Mouse (Mus musculus) neural tube, embryonic 11.5 days (tissue): ENCODE data around the gene Slc9a9. TPM values are rescaled to one million over a fixed set of nuclear protein-coding genes. Genes with fewer than 3 reads are reported as not detected.
A peak's percentile ranks its signal among the peaks of the same experiment; 100 is the strongest.
"Not testable (repeated sequence)": the region's sequence is repeated elsewhere in the genome, so short reads cannot be mapped to it uniquely, and the experiment has no call there.

Source experiments
- ATAC-seq: fragments of 200-750 bp; cut with Nextera tagmentation; 2 replicates; pipeline ENCODE4 v1.8.0; 2017; ENCODE audit warnings: moderate number of reproducible peaks, mild to moderate bottlenecking, moderate TSS enrichment, moderate library complexity; ENCODE audit not compliant: insufficient read depth, low FRiP score, low TSS enrichment
- DNase-seq: peaks from one replicate; pipeline ENCODE4 v3.0.0-alpha.2; 2015; ENCODE audit warnings: low spot score
- H3K27ac ChIP-seq: fragments of 300-500 bp; sonication (generic); 2 replicates; pipeline ENCODE4 v1.5.1; 2014; ENCODE audit warnings: low read depth, mild to moderate bottlenecking, low read length
- H3K27me3 ChIP-seq: fragments of 300-500 bp; sonication (generic); 2 replicates; pipeline ENCODE4 v1.6.1; 2014; ENCODE audit warnings: mild to moderate bottlenecking, low read length, mixed read lengths; ENCODE audit not compliant: control insufficient read depth, insufficient read depth
- H3K36me3 ChIP-seq: fragments of 300-500 bp; sonication (generic); 2 replicates; pipeline ENCODE4 v1.6.1; 2014; ENCODE audit warnings: mild to moderate bottlenecking, low read length, moderate library complexity, mixed read lengths; ENCODE audit not compliant: control insufficient read depth, insufficient read depth
- H3K4me1 ChIP-seq: fragments of 300-500 bp; sonication (generic); 2 replicates; pipeline ENCODE4 v1.6.1; 2014; ENCODE audit warnings: low read length, mixed read lengths; ENCODE audit not compliant: control insufficient read depth, insufficient read depth
- H3K4me2 ChIP-seq: fragments of 300-500 bp; sonication (generic); 2 replicates; pipeline ENCODE4 v1.6.1; 2014; ENCODE audit warnings: low read depth, mild to moderate bottlenecking, moderate library complexity
- H3K4me3 ChIP-seq: fragments of 300-500 bp; sonication (generic); 2 replicates; pipeline ENCODE4 v1.5.1; 2014; ENCODE audit warnings: low read depth, low read length
- H3K9ac ChIP-seq: fragments of 300-500 bp; sonication (generic); 2 replicates; pipeline ENCODE4 v1.6.1; 2014; ENCODE audit warnings: mild to moderate bottlenecking, low read length
- H3K9me3 ChIP-seq: fragments of 300-500 bp; sonication (generic); 2 replicates; pipeline ENCODE4 v1.6.1; 2016; ENCODE audit warnings: low read length; ENCODE audit not compliant: control insufficient read depth
- WGBS: fragments of 180-500 bp; shearing (Covaris S2); extraction: QIAGEN DNeasy Blood & Tissue Kit; methylation state at CpG from one replicate; pipeline ENCODE4 v1.1.7; 2014; 5-methylcytosine and 5-hydroxymethylcytosine counted together
- polyA plus RNA-seq: library from polyadenylated mRNA; unstranded; fragments of >200 nt; fragmentation: Nextera tagmentation; extraction: Ambion mirVana; gene quantifications from 2 replicates; pipeline ENCODE4 v1.2.1, GENCODE M21; 2014

The Slc9a9 gene
- 4.1 and 4.6 TPM in 2 replicates for polyA plus RNA-seq

- Histone ChIP-seq H3K4me1 (peaks cover 3% of the 10 kb centered on the region; the same call in 1 of the 2 replicates), H3K4me2 (peak within 1 kb of the TSS; percentile 72), H3K9ac (peak within 1 kb of the TSS; percentile 55), H3K27ac (no peak within 1 kb of the TSS), H3K36me3 (no peaks in the 10 kb centered on the region), H3K27me3 (no peaks in the 10 kb centered on the region), H3K4me3 (peak within 1 kb of the TSS; percentile 41), H3K9me3 (no peaks in the 10 kb centered on the region)
- WGBS = 1% methylated on average over 23 of the region's 23 CpGs
- DNase-seq (peak; percentile 53), ATAC-seq (peak; percentile 88)
Measured at GRCm38 (mm10) chr9:94669791-94670577, at the start of gene Slc9a9. Gene Slc9a9 (plus strand): TSS chr9:94669909.

GRCm38 (mm10) chr9:94620342-94620741, 49.4 kb upstream of the Slc9a9 start:
- H3K9ac ChIP-seq = no peak overlapping the region

DNA sequence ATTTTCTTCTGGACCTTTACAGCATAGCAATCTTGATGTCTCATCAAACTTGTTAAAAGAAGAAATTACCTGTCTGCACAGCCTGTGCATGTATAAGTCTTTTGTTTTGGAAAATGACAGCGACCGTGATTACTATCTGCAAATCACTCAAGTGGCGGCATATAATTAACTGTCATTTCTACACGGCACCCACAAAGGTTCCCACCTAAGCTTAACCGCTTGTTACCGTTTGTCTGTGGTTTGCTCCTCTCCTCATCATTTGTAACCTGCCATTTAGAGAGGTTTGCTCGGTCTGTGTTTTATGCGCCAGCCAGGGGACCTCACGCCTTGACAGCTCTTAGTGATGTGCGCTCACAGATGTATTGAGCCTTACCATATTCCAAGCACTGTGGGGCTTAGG, 48.9 kb upstream of the Slc9a9 start:
- Histone ChIP-seq H3K4me2 (no peak overlapping the region), H3K4me3 (no peak overlapping the region), H3K27me3 (no peaks in the 10 kb centered on the region), H3K9ac (no peak overlapping the region), H3K27ac (no peak overlapping the region), H3K9me3 (no peaks in the 10 kb centered on the region), H3K4me1 (no peaks in the 10 kb centered on the region), H3K36me3 (no peaks in the 10 kb centered on the region)
- DNase-seq = no peak
- no peak for ATAC-seq
- 87% methylated on average over 10 of the region's 10 CpGs for WGBS

More at GRCm38 (mm10) chr9:94620342-94620741, 49.4 kb upstream of the Slc9a9 start:
- no peak overlapping the region for H3K4me2 ChIP-seq
- WGBS = 86% methylated on average over 6 of the region's 6 CpGs
- no peak overlapping the region for H3K27ac ChIP-seq
- DNase-seq (no peak), ATAC-seq (no peak)
- H3K9me3 ChIP-seq = no peaks in the 10 kb centered on the region
- H3K36me3 ChIP-seq = no peaks in the 10 kb centered on the region
- no peak overlapping the region for H3K4me3 ChIP-seq
- H3K4me1 ChIP-seq = no peaks in the 10 kb centered on the region
- H3K27me3 ChIP-seq = no peaks in the 10 kb centered on the region

DNA sequence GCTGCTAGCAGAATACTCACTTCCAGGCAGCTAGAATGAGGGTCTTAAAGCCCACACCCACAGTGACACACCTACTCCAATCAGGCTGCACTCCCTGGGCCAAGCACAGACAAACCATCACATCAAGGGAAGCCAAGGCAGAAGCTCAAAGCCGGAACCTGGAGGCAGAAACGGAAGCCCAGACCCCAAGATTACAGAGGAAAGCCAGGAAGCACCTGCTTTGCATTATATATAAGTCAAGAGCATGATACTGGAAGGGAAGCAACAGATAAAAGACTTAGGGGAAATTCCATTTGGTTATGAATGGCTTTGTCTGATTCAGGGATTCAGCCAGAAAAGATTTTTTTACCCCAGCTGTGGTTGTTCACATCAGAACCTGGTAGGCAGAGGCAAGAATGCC, 47.8 kb upstream of the Slc9a9 start:
- H3K4me3 ChIP-seq = no peak overlapping the region
- H3K9me3 ChIP-seq = no peaks in the 10 kb centered on the region
- no peaks in the 10 kb centered on the region for H3K4me1 ChIP-seq
- H3K36me3 ChIP-seq = no peaks in the 10 kb centered on the region
- H3K4me2 ChIP-seq = no peak overlapping the region
- no peak overlapping the region for H3K27ac ChIP-seq
- H3K9ac ChIP-seq = no peak overlapping the region
- DNase-seq = no peak
- WGBS = 73% methylated on average over 2 of the region's 2 CpGs
- ATAC-seq = no peak
- no peaks in the 10 kb centered on the region for H3K27me3 ChIP-seq

DNA sequence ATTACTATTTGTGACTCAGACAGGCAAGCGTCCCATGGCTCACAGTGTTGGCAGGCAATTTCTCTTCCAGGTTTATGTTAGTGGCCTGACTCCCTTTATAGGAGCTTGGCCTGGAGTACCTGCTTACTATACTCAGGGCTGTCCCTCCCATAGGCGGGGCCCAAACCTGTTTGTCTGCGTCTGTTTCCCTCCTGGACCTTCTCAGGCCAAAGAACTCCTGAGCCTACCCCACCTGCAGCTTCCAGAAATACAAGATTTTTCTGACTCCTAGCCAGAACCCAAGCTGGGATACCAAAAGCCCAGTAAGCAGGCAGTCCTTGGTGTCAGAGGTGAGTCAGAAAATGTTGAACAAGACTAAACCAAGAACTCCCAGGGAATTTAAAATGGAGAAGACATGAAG, 43.0 kb upstream of the Slc9a9 start:
- Histone ChIP-seq H3K9ac (no peak overlapping the region), H3K4me3 (no peak overlapping the region), H3K36me3 (no peaks in the 10 kb centered on the region), H3K4me1 (no peaks in the 10 kb centered on the region), H3K27ac (no peak overlapping the region), H3K9me3 (no peaks in the 10 kb centered on the region), H3K4me2 (no peak overlapping the region), H3K27me3 (no peaks in the 10 kb centered on the region)
- DNase-seq (no peak), ATAC-seq (no peak)
- WGBS = 89% methylated on average over 3 of the region's 3 CpGs

GRCm38 (mm10) chr9:94628948-94629347, 40.8 kb upstream of the Slc9a9 start:
- no peak for DNase-seq
- 90% methylated on average over 3 of the region's 3 CpGs for WGBS

DNA sequence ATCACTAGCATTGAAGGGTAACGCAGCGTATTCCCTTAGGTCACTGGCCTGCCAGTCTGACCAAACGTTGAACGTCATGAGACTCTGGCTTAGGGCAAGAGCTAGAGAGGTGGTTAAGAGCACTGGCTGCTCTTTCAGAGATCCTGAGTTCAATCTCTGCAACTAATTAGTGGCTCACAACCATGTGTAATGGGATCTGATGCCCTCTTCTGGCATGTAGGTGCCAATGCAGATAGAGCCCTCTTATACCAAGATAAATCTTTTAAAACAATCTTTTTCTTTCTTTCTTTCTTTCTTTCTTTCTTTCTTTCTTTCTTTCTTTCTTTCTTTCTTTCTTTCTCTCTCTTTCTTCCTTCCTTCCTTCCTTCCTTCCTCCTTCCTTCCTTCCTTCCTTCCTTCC, 35.4 kb upstream of the Slc9a9 start:
- not testable (repeated sequence) for H3K9me3 ChIP-seq, H3K4me1 ChIP-seq, H3K4me2 ChIP-seq, H3K27ac ChIP-seq, DNase-seq, H3K9ac ChIP-seq, ATAC-seq, H3K27me3 ChIP-seq, H3K4me3 ChIP-seq, H3K36me3 ChIP-seq
- 95% methylated on average over 4 of the region's 4 CpGs for WGBS

More at GRCm38 (mm10) chr9:94628948-94629347, 40.8 kb upstream of the Slc9a9 start:
- Histone ChIP-seq H3K4me3 (no peak overlapping the region), H3K27me3 (no peaks in the 10 kb centered on the region), H3K4me1 (no peaks in the 10 kb centered on the region), H3K27ac (no peak overlapping the region), H3K9ac (no peak overlapping the region), H3K4me2 (no peak overlapping the region), H3K36me3 (no peaks in the 10 kb centered on the region), H3K9me3 (no peaks in the 10 kb centered on the region)
- ATAC-seq = no peak

DNA sequence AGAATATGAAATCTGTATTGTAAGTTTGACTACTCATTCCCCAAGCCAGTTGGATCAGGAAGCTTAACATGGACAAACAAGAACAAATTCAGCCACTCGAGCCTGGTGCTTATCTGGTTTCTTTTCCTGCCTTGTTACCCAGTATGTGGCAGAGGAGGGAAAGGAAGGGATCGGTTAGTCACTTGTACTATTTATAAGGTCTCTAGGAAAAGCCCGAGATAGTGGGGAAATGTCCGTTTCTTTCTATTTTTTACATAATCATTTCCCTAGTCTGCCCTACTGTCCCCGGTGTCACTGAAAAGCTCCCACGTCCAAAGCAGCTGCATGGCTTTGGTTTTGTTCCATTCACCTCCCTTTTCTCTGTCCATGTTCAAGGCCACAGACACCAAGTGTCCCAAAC, 24.1 kb upstream of the Slc9a9 start:
- DNase-seq (no peak), ATAC-seq (no peak)
- WGBS = 88% methylated on average over 6 of the region's 6 CpGs
- Histone ChIP-seq H3K4me1 (no peaks in the 10 kb centered on the region), H3K36me3 (no peaks in the 10 kb centered on the region), H3K27me3 (no peaks in the 10 kb centered on the region), H3K9me3 (0 out of 2 replicates have a peak, but pooled peaks cover 3% of the 10 kb centered on the region), H3K4me3 (no peak overlapping the region), H3K9ac (no peak overlapping the region), H3K4me2 (no peak overlapping the region), H3K27ac (no peak overlapping the region)

- no peak overlapping the region for H3K9ac ChIP-seq
- DNase-seq (no peak), ATAC-seq (no peak)
- 0 out of 2 replicates have a peak, but pooled peaks cover 3% of the 10 kb centered on the region for H3K9me3 ChIP-seq
- no peaks in the 10 kb centered on the region for H3K36me3 ChIP-seq
- no peaks in the 10 kb centered on the region for H3K4me1 ChIP-seq
- H3K4me2 ChIP-seq = no peak overlapping the region
- H3K27ac ChIP-seq = no peak overlapping the region
- WGBS = 76% methylated on average over 4 of the region's 4 CpGs
- H3K27me3 ChIP-seq = no peaks in the 10 kb centered on the region
- H3K4me3 ChIP-seq = no peak overlapping the region
Measured at GRCm38 (mm10) chr9:94647425-94647824, 22.3 kb upstream of the Slc9a9 start.
